Mouse (Mus musculus) heart, adult 11 months (tissue): ENCODE data around the gene Phactr1.

Experiments used
- DNase-seq: peaks from one replicate; pipeline ENCODE4 v3.0.0; 2022

Gene Phactr1

GRCm38 (mm10) chr13:43133400-43133799 is 453.0 kb downstream of the Phactr1 start:
- DNase-seq: peak; percentile 94

DNA sequence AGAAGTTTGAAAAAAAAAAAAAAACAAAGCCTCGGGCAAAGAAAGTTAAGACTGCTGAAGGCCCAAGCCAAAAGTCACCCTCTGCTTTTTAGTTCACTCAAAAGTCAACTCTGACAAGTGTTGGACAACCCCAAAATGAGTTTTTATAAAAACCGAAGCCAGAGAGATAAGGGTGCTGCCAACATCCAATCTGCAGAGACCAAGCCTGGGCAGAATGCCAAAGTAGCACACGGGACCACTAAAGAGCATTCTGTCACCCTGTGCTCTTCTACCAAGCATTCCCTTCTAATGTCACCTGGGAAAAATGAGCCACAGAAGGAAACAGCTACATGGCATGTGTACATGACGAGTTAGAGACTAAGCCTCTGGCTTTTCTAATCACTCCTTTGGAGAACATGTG is 454.0 kb downstream of the Phactr1 start:
- DNase-seq: peak; percentile 94

- no peak for DNase-seq
Measured at GRCm38 (mm10) chr13:43144720-43145418, 464.4 kb downstream of the Phactr1 start.

GRCm38 (mm10) chr13:43146515-43147258 is 466.3 kb downstream of the Phactr1 start:
- DNase-seq: no peak

GRCm38 (mm10) chr13:43148692-43149091 is 468.3 kb downstream of the Phactr1 start:
- DNase-seq: no peak

DNA sequence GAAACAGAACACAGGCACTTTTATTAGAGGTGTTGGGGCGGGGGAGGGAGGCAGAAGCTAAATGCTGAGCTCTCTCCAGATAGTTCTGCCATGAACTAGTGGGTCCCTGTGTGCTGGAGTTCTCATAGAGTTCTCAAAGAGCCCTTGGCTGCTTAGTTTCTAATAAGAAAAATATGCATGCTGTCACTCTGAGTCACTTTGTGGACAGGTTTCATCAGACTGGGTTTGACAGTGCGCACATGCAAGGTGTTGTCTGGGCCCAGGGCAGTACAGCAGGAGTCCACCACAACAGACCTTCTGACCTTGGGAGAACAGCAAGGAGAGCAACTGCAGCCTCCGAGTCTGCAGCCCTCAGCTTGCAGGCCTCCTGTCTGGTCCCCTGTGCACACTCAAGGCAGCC is 469.2 kb downstream of the Phactr1 start:
- no peak for DNase-seq

DNA sequence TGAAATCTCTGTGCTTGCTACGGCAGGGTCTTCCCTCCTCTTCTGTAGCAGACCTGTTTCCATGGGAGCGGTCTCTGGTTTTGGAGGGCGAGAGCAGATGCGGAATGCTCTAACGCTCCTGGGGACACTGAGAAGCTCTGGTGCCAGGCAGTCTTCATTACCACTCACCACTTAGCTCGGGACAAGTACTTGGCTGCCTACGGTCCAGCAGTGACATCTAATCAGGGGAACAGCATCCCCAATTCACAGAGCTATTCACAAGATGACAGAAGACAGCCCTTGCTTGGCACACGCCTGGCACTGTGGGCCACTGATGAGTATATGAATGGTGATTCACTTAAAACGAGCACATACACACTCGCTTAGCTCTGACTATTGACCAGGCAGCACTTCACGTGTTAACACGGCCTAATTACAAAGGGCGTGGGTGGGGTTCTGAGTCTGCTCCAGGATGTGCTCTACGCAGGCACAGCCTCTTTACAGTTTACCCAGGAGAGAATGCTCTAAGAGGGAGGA is 471.6 kb downstream of the Phactr1 start:
- peak; percentile 95 for DNase-seq

DNA sequence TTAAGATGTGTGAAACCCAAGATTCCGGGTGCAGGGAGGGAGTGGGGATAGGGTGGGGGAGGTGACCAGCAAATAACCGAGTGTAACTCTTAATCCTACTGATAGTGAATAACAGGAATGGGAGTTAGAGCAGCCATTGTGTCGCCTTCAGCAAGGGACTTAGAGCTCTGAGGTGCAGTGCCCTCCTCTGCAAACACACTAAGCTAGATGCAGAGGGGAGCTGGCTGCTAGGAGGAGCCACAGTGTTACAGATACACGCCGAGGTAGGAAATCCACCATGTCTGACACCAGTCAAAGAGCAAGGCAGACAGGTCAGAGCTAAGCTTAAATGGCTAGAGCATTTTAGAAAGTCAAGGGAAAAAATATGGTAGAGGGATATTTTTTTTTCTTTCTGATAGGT is 476.9 kb downstream of the Phactr1 start:
- no peak for DNase-seq

- no peak for DNase-seq
Measured at GRCm38 (mm10) chr13:43158281-43158680, 477.9 kb downstream of the Phactr1 start.

DNA sequence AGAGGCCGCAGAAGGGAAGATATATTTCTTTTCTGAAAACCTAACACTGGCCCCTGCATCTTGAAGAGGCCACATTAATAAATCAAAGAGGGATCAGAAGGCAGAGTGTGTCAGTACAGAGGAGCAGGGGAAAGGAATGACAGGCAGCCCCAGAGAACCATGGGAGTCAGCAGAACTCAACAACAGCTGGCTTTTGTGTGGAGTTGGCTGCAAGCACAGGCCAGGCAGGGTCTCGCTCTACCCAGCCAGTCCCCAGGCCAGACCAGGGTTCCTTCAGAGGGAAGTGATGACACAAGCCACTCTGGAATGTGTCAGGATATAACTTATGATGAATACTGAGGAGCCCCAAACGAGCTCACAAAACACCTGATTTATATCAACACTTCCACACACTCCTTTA is 479.0 kb downstream of the Phactr1 start:
- DNase-seq: peak; percentile 96

GRCm38 (mm10) chr13:43167721-43168120 is 487.3 kb downstream of the Phactr1 start:
- DNase-seq: no peak

DNA sequence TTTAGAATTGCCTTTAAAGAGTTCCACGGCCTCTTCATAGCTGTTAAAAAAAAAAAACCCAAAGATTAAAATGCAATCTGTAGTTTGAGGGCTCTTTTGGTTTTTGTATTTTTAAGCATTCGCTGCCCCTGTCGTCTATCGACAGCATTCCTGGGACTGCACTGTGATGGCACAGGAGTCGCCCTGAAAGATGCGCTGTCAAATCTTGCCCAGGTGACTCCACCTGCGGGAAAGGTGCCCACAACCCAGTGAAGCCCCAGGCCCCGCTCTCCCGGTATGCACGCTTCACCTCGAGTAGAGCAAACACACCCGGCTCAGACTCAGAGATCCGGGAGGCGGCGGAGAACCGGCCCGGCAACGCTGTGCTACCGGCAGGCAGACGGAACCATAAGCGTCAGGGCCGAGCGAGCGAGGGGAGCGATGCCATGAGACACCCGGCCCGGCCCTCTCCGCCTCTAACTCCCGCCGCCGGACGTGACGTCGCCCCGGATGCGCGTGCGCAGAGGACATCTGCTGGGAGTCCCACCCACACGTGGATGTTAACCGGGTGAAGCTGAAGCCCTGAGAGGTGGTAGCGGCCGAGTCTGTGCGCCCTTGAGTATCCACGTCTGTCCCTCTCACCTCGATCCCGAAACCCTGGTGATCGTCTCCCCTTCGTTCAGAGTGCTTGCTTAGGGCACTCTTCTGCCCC is 490.7 kb downstream of the Phactr1 start, which contains the start of gene Tbc1d7:
Tbc1d7 (minus strand) TSS at position 482 of the 691 bp plus-strand sequence.
- peak; percentile 100 for DNase-seq

GRCm38 (mm10) chr13:43172036-43172713 is 491.8 kb downstream of the Phactr1 start:
- DNase-seq: no peak

GRCm38 (mm10) chr13:43173262-43173661 is 492.8 kb downstream of the Phactr1 start:
- peak; percentile 96 for DNase-seq

DNA sequence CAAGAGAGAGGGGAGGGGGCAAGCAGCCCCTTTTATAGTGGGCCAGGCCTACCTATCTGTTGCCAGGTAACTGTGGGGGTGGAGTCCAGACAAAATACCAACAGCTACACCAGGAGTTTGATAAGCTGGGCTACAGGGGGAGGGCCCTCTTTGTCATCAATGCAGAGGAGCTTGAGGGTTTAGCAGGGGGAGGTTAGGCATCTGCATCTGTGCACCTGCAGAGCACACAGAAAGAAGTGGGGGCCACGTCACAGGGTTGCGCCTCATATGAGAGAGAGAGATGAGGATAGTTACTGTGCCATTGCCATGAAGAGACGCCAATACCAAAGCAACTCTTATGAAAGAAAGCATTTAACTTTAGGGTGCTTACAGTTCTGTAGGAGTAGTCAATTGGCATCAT is 496.3 kb downstream of the Phactr1 start:
- DNase-seq: no peak

GRCm38 (mm10) chr13:43177317-43177716 is 496.9 kb downstream of the Phactr1 start:
- DNase-seq: no peak

GRCm38 (mm10) chr13:43181104-43181503 is 500.7 kb downstream of the Phactr1 start:
- DNase-seq: no peak

DNA sequence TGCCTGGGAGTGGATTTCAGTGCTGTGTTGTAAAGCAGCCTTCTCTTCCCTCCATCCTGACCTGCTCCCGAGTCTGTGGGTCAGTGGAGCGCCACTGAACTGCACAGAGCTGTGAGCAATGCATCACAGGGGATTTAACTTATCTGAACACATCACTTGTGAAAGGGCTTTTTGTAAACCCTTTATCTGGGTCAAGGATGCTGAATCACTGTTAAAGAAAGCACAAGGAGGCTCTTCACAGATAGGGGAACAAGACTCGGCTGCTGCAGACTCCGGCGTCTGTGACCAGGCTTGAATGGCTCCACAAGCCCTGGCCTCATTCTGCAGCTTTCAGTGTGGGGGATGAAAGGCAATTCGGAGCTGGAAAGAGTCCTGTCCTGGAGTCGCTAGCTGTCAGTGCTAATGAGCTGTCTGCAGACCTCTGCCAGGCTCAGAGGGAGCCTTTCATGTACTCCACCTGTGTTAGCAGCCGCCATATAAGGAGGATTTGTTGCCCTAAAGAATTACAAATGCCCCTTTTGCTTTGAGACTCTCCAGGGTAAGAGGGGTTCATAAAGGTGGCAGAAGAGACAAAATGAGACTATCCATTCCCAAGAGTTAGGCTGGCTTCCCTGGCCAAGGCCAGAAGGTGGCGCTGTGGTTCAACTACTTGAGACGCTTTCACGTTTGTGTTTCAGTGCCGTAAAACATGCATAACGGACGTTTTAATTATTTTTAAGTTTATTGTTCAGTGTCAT is 502.2 kb downstream of the Phactr1 start:
- peak; percentile 92 for DNase-seq

DNA sequence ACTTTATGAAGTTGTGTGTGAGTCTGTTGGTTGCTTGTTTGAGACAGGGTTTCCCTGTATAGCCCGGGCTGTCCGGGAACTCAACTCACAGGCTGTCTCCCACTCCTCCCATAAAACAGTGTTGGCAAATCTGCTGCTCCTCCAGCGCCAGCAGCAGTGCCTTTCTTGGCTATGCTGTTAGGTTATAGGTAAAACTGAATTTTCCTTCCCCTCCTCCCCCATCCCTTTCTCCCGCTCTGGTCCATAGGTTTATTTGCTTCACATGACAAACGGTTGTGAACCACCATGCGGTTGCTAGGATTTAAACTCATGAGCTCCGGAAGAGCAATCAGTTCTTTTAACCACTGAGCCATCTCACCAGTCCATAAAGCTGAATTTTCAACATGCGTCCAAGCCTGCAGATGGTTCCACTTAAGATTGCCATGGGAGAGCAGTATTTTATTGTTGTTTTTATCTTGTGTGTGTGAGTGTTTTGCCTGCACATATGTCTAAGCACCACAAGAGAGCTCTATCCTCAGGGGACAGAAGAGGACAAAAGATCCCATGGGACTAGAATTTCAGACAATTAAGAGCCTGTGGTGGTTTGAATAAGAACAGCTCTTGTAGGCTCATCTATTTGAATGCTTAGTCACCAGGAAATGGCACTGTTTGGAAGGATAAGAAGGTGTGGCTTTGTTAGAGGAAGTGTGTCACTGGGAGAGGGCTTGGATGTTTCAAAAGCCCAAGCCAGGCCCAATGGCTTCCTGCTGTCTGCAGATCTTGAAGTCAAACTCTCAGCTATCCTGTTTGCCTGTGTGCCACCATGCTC is 503.0 kb downstream of the Phactr1 start:
- DNase-seq: no peak

- no peak for DNase-seq
Measured at GRCm38 (mm10) chr13:43187736-43188135, 507.3 kb downstream of the Phactr1 start.
